Mouse (Mus musculus) kidney, postnatal 0 days (tissue): ENCODE results near the gene Myo1d. TPM values are rescaled to one million over a fixed set of nuclear protein-coding genes. Genes with fewer than 3 reads are reported as not detected.

Source experiments
- ATAC-seq: fragments of 200-750 bp; cut with Nextera tagmentation; replicated peaks from 2 replicates; pipeline ENCODE4 v1.8.0; 2017; ENCODE audit warnings: low read depth, moderate number of reproducible peaks, moderate TSS enrichment, moderate library complexity; ENCODE audit not compliant: low FRiP score
- DNase-seq: peaks from one replicate; pipeline ENCODE4 v3.0.0-alpha.2; 2016; ENCODE audit warnings: low spot score
- H3K27ac ChIP-seq: fragments of 300-500 bp; sonication (generic); 2 replicates; pipeline ENCODE4 v1.5.1; 2014; ENCODE audit warnings: mild to moderate bottlenecking
- H3K27me3 ChIP-seq: fragments of 300-500 bp; sonication (generic); 2 replicates; pipeline ENCODE4 v1.6.1; 2014; ENCODE audit warnings: low read length, mixed read lengths; ENCODE audit not compliant: insufficient read depth
- H3K36me3 ChIP-seq: fragments of 300-500 bp; sonication (generic); 2 replicates; pipeline ENCODE4 v1.6.1; 2014; ENCODE audit warnings: low read length, mixed read lengths; ENCODE audit not compliant: insufficient read depth
- H3K4me1 ChIP-seq: fragments of 300-500 bp; sonication (generic); replicated peaks from 2 replicates; pipeline ENCODE4 v1.6.1; 2014; ENCODE audit warnings: antibody characterized with exemption, low read length, mixed read lengths; ENCODE audit not compliant: insufficient read depth
- H3K4me2 ChIP-seq: fragments of 300-500 bp; sonication (generic); 2 replicates; pipeline ENCODE4 v1.6.1; 2014; ENCODE audit warnings: mild to moderate bottlenecking, low read length, moderate library complexity, mixed read lengths
- H3K4me3 ChIP-seq: fragments of 300-500 bp; sonication (generic); replicated peaks from 2 replicates; pipeline ENCODE4 v1.5.1; 2014; ENCODE audit warnings: low read depth, low read length
- H3K9ac ChIP-seq: fragments of 300-500 bp; sonication (generic); 2 replicates; pipeline ENCODE4 v1.6.1; 2014; ENCODE audit warnings: low read depth, low read length
- H3K9me3 ChIP-seq: fragments of 300-500 bp; sonication (generic); replicated peaks from 2 replicates; pipeline ENCODE4 v1.6.1; 2016; ENCODE audit warnings: low read length, inconsistent platforms, mixed read lengths
- CTCF ChIP-seq: IDR thresholded peaks from 2 replicates; pipeline ENCODE4 v1.5.1; 2016; ENCODE audit warnings: antibody characterized with exemption, low read depth, mild to moderate bottlenecking, moderate library complexity
- WGBS: fragments of 180-500 bp; shearing (Covaris S2); extraction: QIAGEN DNeasy Blood & Tissue Kit; methylation state at CpG from one replicate; pipeline ENCODE4 v1.1.7; 2014; 5-methylcytosine and 5-hydroxymethylcytosine counted together
- polyA plus RNA-seq: library from polyadenylated mRNA; unstranded; fragments of >200 nt; fragmentation: Nextera tagmentation; extraction: Ambion mirVana; gene quantifications from 2 replicates; pipeline ENCODE4 v1.2.1, GENCODE M21; 2015

Gene Myo1d
- polyA plus RNA-seq, 1 experiment from 2014 or later: 15.7 TPM

DNA sequence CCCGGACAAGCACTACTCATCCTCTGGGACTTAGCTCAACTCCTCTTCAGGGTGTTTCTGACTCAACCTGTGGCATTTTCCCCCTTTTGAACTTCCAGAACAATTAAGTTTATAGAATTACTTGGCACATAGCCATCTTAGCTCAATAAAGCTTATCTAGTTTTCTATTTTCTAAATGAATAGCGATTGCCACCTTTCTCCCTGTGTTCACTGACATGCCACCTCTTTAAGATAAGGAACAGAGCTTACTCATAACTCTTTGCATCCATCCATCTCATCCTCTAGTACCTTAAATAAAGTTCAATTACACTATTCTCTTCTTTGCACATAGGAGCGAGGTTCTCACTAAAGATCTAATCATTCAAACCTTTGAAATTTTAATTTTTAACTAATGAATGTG, 4.3 kb downstream of the Myo1d start:
- Histone ChIP-seq H3K9me3 (no peaks in the 10 kb centered on the region), H3K4me2 (no peak overlapping the region), H3K27me3 (no peaks in the 10 kb centered on the region), H3K9ac (no peak overlapping the region), H3K4me3 (no peak overlapping the region), H3K27ac (no peak overlapping the region), H3K4me1 (peaks cover 10% of the 10 kb centered on the region; the same call in 1 of the 2 replicates), H3K36me3 (no peaks in the 10 kb centered on the region)
- 73% methylated on average over 3 of the region's 3 CpGs for WGBS
- ATAC-seq: no peak
- TF ChIP-seq CTCF: no peak
- no peak for DNase-seq

DNA sequence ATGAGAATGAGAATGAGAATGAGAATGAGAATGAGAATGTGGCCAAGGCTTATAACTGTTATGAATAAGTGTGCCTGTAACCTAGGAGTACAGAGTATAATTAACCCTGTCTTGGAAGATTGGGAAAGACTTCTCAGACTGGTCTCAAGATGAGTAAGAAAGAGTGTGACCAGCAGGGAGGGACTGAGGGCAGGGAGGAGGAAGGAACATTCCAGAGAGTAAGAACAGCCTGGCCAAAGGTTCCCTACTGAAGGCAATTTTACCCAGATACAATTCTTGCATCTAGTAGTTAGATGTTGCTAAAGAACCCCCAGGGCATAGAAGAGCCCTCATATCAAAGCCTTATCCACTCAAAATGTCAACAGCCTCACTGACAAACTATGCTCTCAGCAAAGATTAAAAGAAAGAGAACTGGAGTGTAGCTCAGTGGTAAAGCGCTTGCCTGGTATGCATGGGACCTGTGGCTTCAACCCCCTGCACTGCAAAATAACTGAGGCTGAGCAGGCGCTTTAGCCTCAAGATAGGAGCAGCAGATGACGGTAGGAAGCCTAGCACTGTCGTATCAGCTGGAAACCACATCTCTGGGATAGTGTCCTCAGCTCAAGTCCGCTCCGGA, 7.1 kb downstream of the Myo1d start:
- no peak for ATAC-seq
- no peak for TF ChIP-seq CTCF
- 89% methylated on average over 6 of the region's 6 CpGs for WGBS
- Histone ChIP-seq H3K4me3 (no peak overlapping the region), H3K36me3 (no peaks in the 10 kb centered on the region), H3K4me2 (no peak overlapping the region), H3K9me3 (no peaks in the 10 kb centered on the region), H3K9ac (no peak overlapping the region), H3K4me1 (peaks cover 7% of the 10 kb centered on the region; the same call in 1 of the 2 replicates), H3K27me3 (no peaks in the 10 kb centered on the region), H3K27ac (no peak overlapping the region)
- DNase-seq: peak; percentile 16

DNA sequence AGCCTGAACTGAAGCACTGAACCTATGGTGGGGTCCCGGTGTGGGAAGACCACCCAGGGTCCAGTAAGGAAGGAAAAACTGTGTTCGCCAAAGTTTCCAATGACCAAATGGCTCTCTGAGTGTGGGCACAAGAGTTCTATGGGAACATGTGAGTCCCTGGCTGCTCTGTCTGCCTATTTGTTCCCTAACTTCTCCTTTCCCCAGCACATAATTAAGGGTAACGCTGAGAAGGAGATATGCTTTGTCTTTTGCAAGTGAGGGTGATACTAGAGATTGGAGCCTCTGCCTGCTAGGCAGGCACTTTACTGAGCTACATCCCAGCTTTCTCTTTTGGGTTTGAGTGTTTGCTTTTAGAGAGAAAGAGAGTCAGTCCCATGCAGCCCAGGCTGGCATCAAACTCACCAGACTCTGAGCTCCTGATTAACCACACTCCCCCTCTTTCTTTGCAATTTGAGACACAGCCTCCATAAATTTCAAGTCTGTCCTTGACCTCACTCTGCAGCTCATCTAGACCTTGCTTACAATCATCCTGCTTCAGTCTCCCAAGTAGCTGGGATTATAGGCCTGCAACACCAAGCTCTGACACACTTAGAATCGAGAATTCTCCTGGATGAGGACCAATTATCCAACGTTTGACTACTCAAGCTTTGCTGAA, 8.1 kb downstream of the Myo1d start:
- Histone ChIP-seq H3K9me3 (no peaks in the 10 kb centered on the region), H3K27me3 (no peaks in the 10 kb centered on the region), H3K4me3 (no peak overlapping the region), H3K9ac (no peak overlapping the region), H3K27ac (no peak overlapping the region), H3K4me2 (no peak overlapping the region), H3K4me1 (peaks cover 7% of the 10 kb centered on the region; the same call in 1 of the 2 replicates), H3K36me3 (no peaks in the 10 kb centered on the region)
- ATAC-seq (no peak), DNase-seq (no peak)
- no peak for TF ChIP-seq CTCF
- WGBS: 63% methylated on average over 5 of the region's 5 CpGs

DNA sequence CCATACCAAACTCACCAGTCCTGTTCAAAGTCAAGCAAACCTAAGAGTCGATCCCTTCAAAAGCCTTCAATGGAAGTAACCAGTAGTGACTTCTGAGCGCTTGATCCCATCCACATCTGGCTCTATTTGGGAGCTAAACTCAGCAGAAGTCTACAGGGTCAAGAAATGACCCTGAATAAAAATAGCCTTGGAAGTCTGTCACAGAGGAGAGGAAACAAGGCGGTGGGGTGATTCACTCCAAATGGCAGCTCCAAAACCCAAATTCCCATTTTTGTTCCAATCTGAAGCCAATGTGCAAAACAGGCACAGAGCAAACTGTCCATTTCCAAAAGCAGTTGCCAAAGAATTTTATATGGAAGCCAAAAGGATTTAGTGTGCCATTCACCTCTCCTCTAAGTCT, 8.6 kb downstream of the Myo1d start:
- ATAC-seq (no peak), DNase-seq (peak; percentile 22)

DNA sequence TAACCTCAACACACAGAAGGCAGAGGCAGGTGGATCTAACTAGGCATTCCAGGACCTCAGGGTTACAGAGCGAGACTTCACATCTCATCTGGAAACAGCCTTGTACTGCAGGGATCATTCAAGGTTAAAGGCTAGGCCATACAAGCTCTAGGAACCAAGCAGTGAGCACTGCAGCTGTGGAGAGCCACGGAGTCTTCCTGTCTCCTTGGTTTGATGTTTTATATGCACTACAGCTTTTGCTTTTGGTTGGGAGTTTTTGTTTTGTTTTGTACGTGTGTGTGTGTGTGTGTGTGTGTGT, 12.6 kb downstream of the Myo1d start:
- Histone ChIP-seq H3K9ac (no peak overlapping the region), H3K9me3 (no peaks in the 10 kb centered on the region), H3K27me3 (no peaks in the 10 kb centered on the region), H3K4me3 (no peak overlapping the region), H3K4me1 (peaks cover 7% of the 10 kb centered on the region; the same call in 1 of the 2 replicates), H3K36me3 (no peaks in the 10 kb centered on the region), H3K4me2 (no peak overlapping the region), H3K27ac (no peak overlapping the region)
- no peak for TF ChIP-seq CTCF
- WGBS: 43% methylated on average over 3 of the region's 3 CpGs
- no peak for DNase-seq
- ATAC-seq: no peak

More for the DNA sequence above, 8.6 kb downstream of the Myo1d start:
- H3K27ac ChIP-seq: no peak overlapping the region
- H3K36me3 ChIP-seq: no peaks in the 10 kb centered on the region
- 74% methylated on average over 3 of the region's 3 CpGs for WGBS
- peaks cover 7% of the 10 kb centered on the region; the same call in 1 of the 2 replicates for H3K4me1 ChIP-seq
- no peak overlapping the region for H3K9ac ChIP-seq
- H3K4me3 ChIP-seq: no peak overlapping the region
- H3K4me2 ChIP-seq: no peak overlapping the region
- no peak for TF ChIP-seq CTCF
- H3K9me3 ChIP-seq: no peaks in the 10 kb centered on the region
- no peaks in the 10 kb centered on the region for H3K27me3 ChIP-seq

DNA sequence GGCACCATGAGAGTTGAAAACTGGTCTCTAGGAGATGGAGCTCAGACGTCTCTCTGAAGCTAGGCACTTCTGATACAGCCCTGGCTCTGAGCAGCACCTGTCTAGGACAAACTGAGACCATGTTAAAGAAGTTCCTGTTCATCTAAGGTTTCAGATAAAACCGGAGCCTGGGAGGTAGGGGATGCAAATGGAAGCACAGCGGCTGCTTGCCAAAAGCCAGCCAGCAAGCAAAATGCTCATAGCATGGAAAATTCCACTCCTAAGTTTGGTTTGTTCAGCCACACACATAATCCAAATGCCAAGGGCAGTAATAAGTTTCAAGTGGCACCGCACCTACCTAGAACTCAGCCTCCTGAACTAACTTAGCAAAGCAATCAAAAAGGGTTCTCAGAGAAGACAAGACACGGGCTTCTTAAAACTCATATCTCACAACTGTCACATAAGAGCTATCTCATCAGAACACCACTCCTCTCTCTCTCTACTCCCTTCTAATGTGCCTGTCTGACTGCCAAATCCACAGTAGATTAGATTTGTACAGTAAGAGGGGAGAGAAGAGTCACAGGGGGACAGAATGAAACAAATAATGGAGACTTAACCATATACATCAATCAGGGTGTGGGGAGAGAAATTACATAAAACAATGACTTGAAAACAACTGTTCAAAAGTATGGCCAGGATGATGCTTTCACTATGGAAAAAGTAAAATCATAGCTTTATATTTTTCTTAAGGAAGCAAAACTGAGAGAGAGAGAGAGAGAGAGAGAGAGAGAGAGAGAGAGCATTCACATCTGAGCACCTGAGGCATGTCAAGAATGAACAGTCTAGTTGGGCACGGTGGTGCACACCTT, 13.1 kb downstream of the Myo1d start:
- Histone ChIP-seq H3K9me3 (no peaks in the 10 kb centered on the region), H3K4me3 (no peak overlapping the region), H3K4me1 (peaks cover 4% of the 10 kb centered on the region; the same call in 1 of the 2 replicates), H3K4me2 (no peak overlapping the region), H3K36me3 (no peaks in the 10 kb centered on the region), H3K27me3 (no peaks in the 10 kb centered on the region), H3K9ac (no peak overlapping the region), H3K27ac (peak overlapping the region; percentile 15; the same call in 1 of the 2 replicates)
- no peak for ATAC-seq
- no peak for TF ChIP-seq CTCF
- DNase-seq: no peak
- 69% methylated on average over 6 of the region's 6 CpGs for WGBS
